Mouse (Mus musculus): Measurements from ENCODE around the gene Myrf.

Myrf gene

GRCm38 (mm10) chr19:10240654-10241305 lies at the start of gene Myrf:
Gene Myrf (minus strand): TSS chr19:10240748.
- in situ Hi-C loops (cut with MboI, MseI): no loop called here

- in situ Hi-C loops (cut with MboI, MseI): no loop called here
Measured at GRCm38 (mm10) chr19:10289609-10290150, 49.1 kb upstream of the Myrf start.

- in situ Hi-C loops (cut with MboI, MseI): no loop called here
Measured at GRCm38 (mm10) chr19:10288125-10289040, 47.8 kb upstream of the Myrf start.

GRCm38 (mm10) chr19:10286458-10286872 lies 45.9 kb upstream of the Myrf start:
- in situ Hi-C loops (cut with MboI, MseI): no loop called here

- in situ Hi-C loops (cut with MboI, MseI): no loop called here
Measured at GRCm38 (mm10) chr19:10280771-10281540, 40.4 kb upstream of the Myrf start.

- in situ Hi-C loops (cut with MboI, MseI): no loop called here
Measured at GRCm38 (mm10) chr19:10279668-10280067, 39.1 kb upstream of the Myrf start.

GRCm38 (mm10) chr19:10278669-10279324 lies 38.2 kb upstream of the Myrf start:
- in situ Hi-C loops (cut with MboI, MseI): no loop called here

GRCm38 (mm10) chr19:10277759-10278158 lies 37.2 kb upstream of the Myrf start:
- in situ Hi-C loops (cut with MboI, MseI): no loop called here

- in situ Hi-C loops (cut with MboI, MseI): no loop called here
Measured at GRCm38 (mm10) chr19:10277331-10277730, 36.8 kb upstream of the Myrf start.

GRCm38 (mm10) chr19:10276483-10277144 lies 36.1 kb upstream of the Myrf start:
- in situ Hi-C loops (cut with MboI, MseI): no loop called here

- in situ Hi-C loops (cut with MboI, MseI): no loop called here
Measured at GRCm38 (mm10) chr19:10274056-10274455, 33.5 kb upstream of the Myrf start.

- in situ Hi-C loops (cut with MboI, MseI): no loop called here
Measured at GRCm38 (mm10) chr19:10272746-10273145, 32.2 kb upstream of the Myrf start.

GRCm38 (mm10) chr19:10271592-10271991 lies 31.0 kb upstream of the Myrf start:
- in situ Hi-C loops (cut with MboI, MseI): no loop called here

- in situ Hi-C loops (cut with MboI, MseI): no loop called here
Measured at GRCm38 (mm10) chr19:10270356-10270755, 29.8 kb upstream of the Myrf start.

GRCm38 (mm10) chr19:10268851-10269250 lies 28.3 kb upstream of the Myrf start:
- in situ Hi-C loops (cut with MboI, MseI): no loop called here

GRCm38 (mm10) chr19:10267953-10268352 lies 27.4 kb upstream of the Myrf start:
- in situ Hi-C loops (cut with MboI, MseI): no loop called here

- in situ Hi-C loops (cut with MboI, MseI): no loop called here
Measured at GRCm38 (mm10) chr19:10267057-10267456, 26.5 kb upstream of the Myrf start.

- in situ Hi-C loops (cut with MboI, MseI): no loop called here
Measured at GRCm38 (mm10) chr19:10266196-10266850, 25.8 kb upstream of the Myrf start.

GRCm38 (mm10) chr19:10261369-10261768 lies 20.8 kb upstream of the Myrf start:
- in situ Hi-C loops (cut with MboI, MseI): no loop called here

Data from T-helper 2 cell (primary cell).